8 mouse cellular contexts compared by ENCODE assay signal in genomic region chr7:79273738-79274472, GRCm38 (mm10). TPM values are rescaled to one million over a fixed set of nuclear protein-coding genes. Genes with fewer than 3 reads are reported as not detected.
DNase-seq lines count a peak whose midpoint lies in the region; ATAC-seq and TF ChIP-seq lines count a peak whose summit lies in the region.

No protein-coding gene starts in this region.

- no peaks in the 10 kb centered on the region for H3K36me3 ChIP-seq in kidney, adult 2 months (ENCODE audit: control insufficient read depth, insufficient read depth, low read length)
- no peaks in the 10 kb centered on the region for H3K36me3 ChIP-seq in macrophage (ENCODE audit: inconsistent target)
- H3K36me3 ChIP-seq in stomach, postnatal 0 days (ENCODE audit: control insufficient read depth, insufficient read depth, low read length), result no peaks in the 10 kb centered on the region

- no peak for DNase-seq in lung, adult 2 months
- no peak for DNase-seq in lung, adult 18-20 months
- DNase-seq in cerebellum, adult 18-20 months, result peak; percentile 51 to 71
- DNase-seq in gastrocnemius, postnatal 25 days, result peak; percentile 29
- peak; percentile 74 for DNase-seq in kidney, adult 2 months
- DNase-seq in stomach, postnatal 0 days (ENCODE audit: low spot score), result peak; percentile 49
- DNase-seq in thymus, postnatal 10 days (ENCODE audit: low spot score in 2 of 2), result no peak

- H3K4me2 ChIP-seq in stomach, postnatal 0 days (replicated peaks; ENCODE audit: low read depth), result peak overlapping the region; percentile 82

- peaks cover 57% of the 10 kb centered on the region for H3K79me2 ChIP-seq in macrophage (ENCODE audit: inconsistent target)

- H3K27ac ChIP-seq in kidney, adult 2 months (ENCODE audit: insufficient read depth, low read depth, low read length), result peak overlapping the region; percentile 55
- H3K27ac ChIP-seq in macrophage, result 0 out of 2 replicates have a peak overlapping the region, but pooled peaks have one; percentile 15
- H3K27ac ChIP-seq in stomach, postnatal 0 days (replicated peaks), result peak overlapping the region; percentile 92

- H3K4me3 ChIP-seq in lung, adult 2 months (replicated peaks; ENCODE audit: extremely low read depth, low read depth, low read length), result peak overlapping the region; percentile 95
- peak overlapping the region; percentile 79 for H3K4me3 ChIP-seq in kidney, adult 2 months (ENCODE audit: insufficient read depth, low read depth, low read length)
- peak overlapping the region; percentile 82 for H3K4me3 ChIP-seq in macrophage (ENCODE audit: inconsistent target)
- H3K4me3 ChIP-seq in stomach, postnatal 0 days (ENCODE audit: low read depth, low read length), result peak overlapping the region; percentile 61

- no peaks in the 10 kb centered on the region for H3K9me3 ChIP-seq in stomach, postnatal 0 days (ENCODE audit: control insufficient read depth, low read length)

- no peaks in the 10 kb centered on the region for H3K27me3 ChIP-seq in kidney, adult 2 months (replicated peaks; ENCODE audit: control insufficient read depth, insufficient read depth, low read length)
- H3K27me3 ChIP-seq in stomach, postnatal 0 days (ENCODE audit: control insufficient read depth, insufficient read depth, low read length), result no peaks in the 10 kb centered on the region

- 7% methylated on average over 15 of the region's 15 CpGs for WGBS in lung, adult 2 months
- WGBS in kidney, adult 2 months, result 9% methylated on average over 15 of the region's 15 CpGs
- 6% methylated on average over 15 of the region's 15 CpGs for WGBS in macrophage (ENCODE audit: missing documents)
- 11% methylated on average over 15 of the region's 15 CpGs for WGBS in stomach, postnatal 0 days

- H3K4me1 ChIP-seq in lung, adult 2 months (ENCODE audit: control insufficient read depth, insufficient read depth, low read length), result peaks cover 29% of the 10 kb centered on the region
- H3K4me1 ChIP-seq in kidney, adult 2 months (ENCODE audit: control insufficient read depth, insufficient read depth, low read length), result peaks cover 16% of the 10 kb centered on the region
- peaks cover 11% of the 10 kb centered on the region for H3K4me1 ChIP-seq in stomach, postnatal 0 days (replicated peaks; ENCODE audit: control insufficient read depth, insufficient read depth)

- peak overlapping the region; percentile 82 for H3K9ac ChIP-seq in stomach, postnatal 0 days (ENCODE audit: low read length)

- no peak for ATAC-seq in stomach, postnatal 0 days (ENCODE audit: low FRiP score, low TSS enrichment)

- no peak for TF ChIP-seq EP300 in stomach, postnatal 0 days (optimal IDR thresholded peaks at IDR 0.05)

- TF ChIP-seq POLR2A in lung, adult 2 months (IDR thresholded peaks at IDR 0.05; ENCODE audit: borderline replicate concordance, extremely low read depth, low read depth, low read length), result no peak
- no peak for TF ChIP-seq POLR2A in kidney, adult 2 months (IDR thresholded peaks at IDR 0.05; ENCODE audit: low read depth, low read length)

- no peak for TF ChIP-seq CTCF in lung, adult 2 months (IDR thresholded peaks at IDR 0.05; ENCODE audit: insufficient read depth, low read length)
- TF ChIP-seq CTCF in kidney, adult 2 months (conservative IDR thresholded peaks at IDR 0.05; ENCODE audit: insufficient read depth, insufficient read length, low read depth, low read length), result no peak
- TF ChIP-seq CTCF in stomach, postnatal 0 days (IDR thresholded peaks at IDR 0.05; ENCODE audit: low read depth), result no peak; the same call in 1 of the 2 replicates

RNA-seq across cellular contexts. Expression of gene Abhd2, which starts 0.9 kb away (rescaled TPM):
- polyA plus RNA-seq in lung, adult 2 months (2012; rRNA removed), result 53.1 and 64.0 TPM in 2 replicates
- total RNA-seq in gastrocnemius, postnatal 25 days (2021), result 1 to 10 TPM; 6.1 to 7.1 TPM
- polyA plus RNA-seq in kidney, adult 2 months (2012; rRNA removed), result 29.4 and 33.3 TPM in 2 replicates
- total RNA-seq in macrophage (2018; cell fraction: chromatin; rRNA removed), result 10 to 100 TPM in 20 of 26 experiments, 1 to 10 TPM in 6; 5.7 to 26.0 (median 15.5) TPM
- 10 to 100 TPM; 30.4 to 51.5 (median 40.0) TPM for total RNA-seq in macrophage (2018; cell fraction: cytosol; rRNA removed)
- 10 to 100 TPM; 19.5 to 74.0 (median 47.3) TPM for total RNA-seq in macrophage (2018; cell fraction: nucleus; rRNA removed)
- 18.4 to 25.1 TPM (median 23.3 TPM) in 3 replicates for polyA plus RNA-seq in macrophage (2018)
- polyA plus RNA-seq in stomach, postnatal 0 days (2015; fragmentation: Nextera tagmentation; extraction: Ambion mirVana), result 24.6 and 27.5 TPM in 2 replicates

Comparison
In these comparisons a context has a peak if more than half of its experiments do, and no peak if none do; other contexts are left out.
1. DNase-seq: peak in cerebellum, adult 18-20 months (2 of 2), gastrocnemius, postnatal 25 days (single experiment), kidney, adult 2 months (single experiment) and stomach, postnatal 0 days (single experiment); none in lung, adult 2 months (single experiment), lung, adult 18-20 months (0 of 2) and thymus, postnatal 10 days (0 of 2).
2. H3K27ac ChIP-seq: peak in every context shown above with its lines; median percentile 92 in stomach, postnatal 0 days; 55 in kidney, adult 2 months; 15 in macrophage.
3. Peak in every context shown above with its lines, with median percentiles within 50 percentile points of each other: H3K4me3 ChIP-seq.